Mouse (Mus musculus): ENCODE measurements around the gene Lats1. TPM values are rescaled to one million over a fixed set of nuclear protein-coding genes. Genes with fewer than 3 reads are reported as not detected.

Gene Lats1
- polyA plus RNA-seq (2016; fragmentation: Nextera tagmentation; extraction: Ambion mirVana), result 5.5 and 5.8 TPM in 2 replicates

- peak within 1 kb of the TSS; percentile 93 for H3K4me3 ChIP-seq
- peak within 1 kb of the TSS; percentile 96 for H3K9ac ChIP-seq
- peaks cover 37% of the 10 kb centered on the region for H3K36me3 ChIP-seq
- H3K4me1 ChIP-seq (replicated peaks), result peaks cover 35% of the 10 kb centered on the region
- ATAC-seq (ENCODE audit: insufficient number of reproducible peaks, low FRiP score), result peak; percentile 85
- no peaks in the 10 kb centered on the region for H3K9me3 ChIP-seq (replicated peaks)
- H3K27ac ChIP-seq (ENCODE audit: poor library complexity, severe bottlenecking), result peak within 1 kb of the TSS; percentile 99
- H3K27me3 ChIP-seq (replicated peaks), result no peaks in the 10 kb centered on the region
- peak within 1 kb of the TSS; percentile 89 for H3K4me2 ChIP-seq
- WGBS, result under 1% methylated on average over 60 of the region's 65 CpGs
Measured at GRCm38 (mm10) chr10:7680731-7681301, at the start of gene Lats1, which contains the start of gene Pcmt1. TSS of gene Lats1 (plus strand) at chr10:7681214. TSS of gene Pcmt1 (minus strand) at chr10:7681136.

GRCm38 (mm10) chr10:7640366-7640765, 40.6 kb upstream of the Lats1 start:
- Histone ChIP-seq H3K4me3 (no peak overlapping the region), H3K9ac (no peak overlapping the region), H3K9me3 (replicated peaks) (no peaks in the 10 kb centered on the region), H3K4me1 (replicated peaks) (no peaks in the 10 kb centered on the region), H3K27me3 (replicated peaks) (no peaks in the 10 kb centered on the region), H3K27ac (ENCODE audit: poor library complexity, severe bottlenecking) (no peak overlapping the region), H3K36me3 (peaks cover 73% of the 10 kb centered on the region), H3K4me2 (no peak overlapping the region)
- no peak for ATAC-seq (ENCODE audit: insufficient number of reproducible peaks, low FRiP score)
- 95% methylated on average over 12 of the region's 12 CpGs for WGBS

- H3K4me1 ChIP-seq (replicated peaks), result peaks cover 9% of the 10 kb centered on the region
- no peak overlapping the region for H3K9ac ChIP-seq
- 84% methylated on average over 2 of the region's 2 CpGs for WGBS
- ATAC-seq (ENCODE audit: insufficient number of reproducible peaks, low FRiP score), result no peak
- no peak overlapping the region for H3K4me3 ChIP-seq
- no peaks in the 10 kb centered on the region for H3K27me3 ChIP-seq (replicated peaks)
- H3K27ac ChIP-seq (ENCODE audit: poor library complexity, severe bottlenecking), result no peak overlapping the region
- H3K9me3 ChIP-seq (replicated peaks), result no peaks in the 10 kb centered on the region
- H3K36me3 ChIP-seq, result peaks cover 63% of the 10 kb centered on the region
- H3K4me2 ChIP-seq, result no peak overlapping the region
Measured at GRCm38 (mm10) chr10:7645911-7646310, 35.1 kb upstream of the Lats1 start.

GRCm38 (mm10) chr10:7649059-7649458, 32.0 kb upstream of the Lats1 start:
- peaks cover 43% of the 10 kb centered on the region for H3K36me3 ChIP-seq
- H3K9me3 ChIP-seq (replicated peaks), result no peaks in the 10 kb centered on the region
- ATAC-seq (ENCODE audit: insufficient number of reproducible peaks, low FRiP score), result no peak
- H3K4me3 ChIP-seq, result no peak overlapping the region
- 61% methylated on average over 4 of the region's 4 CpGs for WGBS
- H3K4me1 ChIP-seq (replicated peaks), result peaks cover 9% of the 10 kb centered on the region
- no peak overlapping the region for H3K9ac ChIP-seq
- no peaks in the 10 kb centered on the region for H3K27me3 ChIP-seq (replicated peaks)
- peak overlapping the region; percentile 60; the same call in 1 of the 2 replicates for H3K27ac ChIP-seq (ENCODE audit: poor library complexity, severe bottlenecking)
- no peak overlapping the region for H3K4me2 ChIP-seq

- Histone ChIP-seq H3K4me1 (replicated peaks) (peaks cover 11% of the 10 kb centered on the region), H3K4me3 (no peak overlapping the region), H3K36me3 (peaks cover 28% of the 10 kb centered on the region), H3K9me3 (replicated peaks) (no peaks in the 10 kb centered on the region), H3K27me3 (replicated peaks) (no peaks in the 10 kb centered on the region), H3K9ac (no peak overlapping the region), H3K4me2 (no peak overlapping the region), H3K27ac (ENCODE audit: poor library complexity, severe bottlenecking) (no peak overlapping the region)
- WGBS, result 92% methylated on average over 2 of the region's 2 CpGs
- no peak for ATAC-seq (ENCODE audit: insufficient number of reproducible peaks, low FRiP score)
Measured at GRCm38 (mm10) chr10:7651057-7651456, 30.0 kb upstream of the Lats1 start.

GRCm38 (mm10) chr10:7662471-7663141, 18.4 kb upstream of the Lats1 start:
- Histone ChIP-seq H3K27ac (ENCODE audit: poor library complexity, severe bottlenecking) (peak overlapping the region; percentile 91), H3K9me3 (replicated peaks) (no peaks in the 10 kb centered on the region), H3K9ac (peak overlapping the region; percentile 86), H3K4me1 (replicated peaks) (peaks cover 6% of the 10 kb centered on the region), H3K27me3 (replicated peaks) (no peaks in the 10 kb centered on the region), H3K4me3 (peak overlapping the region; percentile 72), H3K36me3 (no peaks in the 10 kb centered on the region), H3K4me2 (peak overlapping the region; percentile 86)
- peak; percentile 81 for ATAC-seq (ENCODE audit: insufficient number of reproducible peaks, low FRiP score)
- WGBS, result under 1% methylated on average over 44 of the region's 44 CpGs

- Histone ChIP-seq H3K4me2 (peak overlapping the region; percentile 86), H3K4me1 (replicated peaks) (peaks cover 13% of the 10 kb centered on the region), H3K27ac (ENCODE audit: poor library complexity, severe bottlenecking) (peak overlapping the region; percentile 91), H3K9me3 (replicated peaks) (no peaks in the 10 kb centered on the region), H3K4me3 (peak overlapping the region; percentile 72), H3K36me3 (no peaks in the 10 kb centered on the region), H3K27me3 (replicated peaks) (no peaks in the 10 kb centered on the region), H3K9ac (peak overlapping the region; percentile 86)
- peak; percentile 94 for ATAC-seq (ENCODE audit: insufficient number of reproducible peaks, low FRiP score)
- WGBS, result under 1% methylated on average over 64 of the region's 64 CpGs
Measured at GRCm38 (mm10) chr10:7663159-7664026, 17.6 kb upstream of the Lats1 start.

- H3K9ac ChIP-seq, result peak overlapping the region; percentile 86
- peaks cover 14% of the 10 kb centered on the region for H3K4me1 ChIP-seq (replicated peaks)
- no peak overlapping the region; the same call in 1 of the 2 replicates for H3K27ac ChIP-seq (ENCODE audit: poor library complexity, severe bottlenecking)
- 49% methylated on average over 6 of the region's 6 CpGs for WGBS
- H3K4me2 ChIP-seq, result peak overlapping the region; percentile 86
- H3K4me3 ChIP-seq, result peak overlapping the region; percentile 72
- ATAC-seq (ENCODE audit: insufficient number of reproducible peaks, low FRiP score), result no peak
- no peaks in the 10 kb centered on the region for H3K9me3 ChIP-seq (replicated peaks)
- no peaks in the 10 kb centered on the region for H3K27me3 ChIP-seq (replicated peaks)
- no peaks in the 10 kb centered on the region for H3K36me3 ChIP-seq
Measured at GRCm38 (mm10) chr10:7664027-7664526, 16.9 kb upstream of the Lats1 start.

- Histone ChIP-seq H3K4me1 (replicated peaks) (peaks cover 14% of the 10 kb centered on the region), H3K4me2 (no peak overlapping the region), H3K4me3 (no peak overlapping the region), H3K9ac (no peak overlapping the region), H3K27me3 (replicated peaks) (no peaks in the 10 kb centered on the region), H3K9me3 (replicated peaks) (no peaks in the 10 kb centered on the region), H3K36me3 (peaks cover 6% of the 10 kb centered on the region), H3K27ac (ENCODE audit: poor library complexity, severe bottlenecking) (no peak overlapping the region)
- ATAC-seq (ENCODE audit: insufficient number of reproducible peaks, low FRiP score), result no peak
- WGBS, result 86% methylated on average over 1 of the region's 1 CpGs
Measured at GRCm38 (mm10) chr10:7664889-7665288, 16.1 kb upstream of the Lats1 start.

GRCm38 (mm10) chr10:7667342-7667802, 13.6 kb upstream of the Lats1 start, which contains the start of gene Nup43:
TSS of gene Nup43 (plus strand) at chr10:7667503.
- H3K4me2 ChIP-seq, result peak within 1 kb of the TSS; percentile 89
- no peaks in the 10 kb centered on the region for H3K9me3 ChIP-seq (replicated peaks)
- peaks cover 25% of the 10 kb centered on the region for H3K36me3 ChIP-seq
- H3K4me3 ChIP-seq, result peak within 1 kb of the TSS; percentile 75
- under 1% methylated on average over 24 of the region's 24 CpGs for WGBS
- peak; percentile 86 for ATAC-seq (ENCODE audit: insufficient number of reproducible peaks, low FRiP score)
- H3K4me1 ChIP-seq (replicated peaks), result peaks cover 14% of the 10 kb centered on the region
- H3K27ac ChIP-seq (ENCODE audit: poor library complexity, severe bottlenecking), result peak within 1 kb of the TSS; percentile 63; the same call in 1 of the 2 replicates
- peak within 1 kb of the TSS; percentile 82 for H3K9ac ChIP-seq
- no peaks in the 10 kb centered on the region for H3K27me3 ChIP-seq (replicated peaks)
